Mouse (Mus musculus): ENCODE data around the gene Abcc5.

Abcc5 gene

DNA sequence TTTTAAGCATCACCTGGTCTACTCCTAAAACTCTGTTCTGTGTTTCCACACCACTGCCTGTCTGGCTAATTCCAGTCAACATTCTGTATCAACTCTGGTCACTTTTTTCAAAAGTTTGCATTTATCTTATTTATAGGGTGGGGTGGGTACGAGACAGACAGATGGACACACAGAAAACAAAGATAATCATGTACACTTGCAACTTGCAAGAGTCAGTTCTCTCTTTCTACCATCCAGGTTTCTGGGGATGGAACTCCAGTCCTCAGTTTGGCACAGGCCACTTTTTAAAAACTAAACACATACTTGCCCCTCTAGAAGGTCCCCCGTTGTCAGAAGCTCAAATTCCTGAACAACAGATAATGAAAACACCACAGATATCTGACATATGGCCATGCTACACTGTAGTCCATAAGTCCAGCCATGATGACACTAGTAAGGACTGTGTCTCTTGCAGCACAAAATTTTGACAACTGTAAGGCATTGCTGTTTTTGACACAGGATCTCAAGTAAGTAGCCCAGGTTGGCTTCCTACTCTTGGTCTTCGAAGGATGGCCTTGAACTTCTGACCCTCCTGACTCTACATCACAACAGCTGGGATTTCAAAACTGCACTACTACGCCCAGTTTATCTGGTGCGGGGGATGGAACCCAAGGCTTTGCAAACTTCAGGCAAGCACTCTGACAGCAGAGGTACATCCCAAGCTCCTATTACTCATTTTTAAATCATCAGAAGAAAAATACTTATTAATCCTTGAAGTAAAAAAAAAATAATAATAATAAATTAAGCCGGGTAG is 3.1 kb downstream of the Abcc5 start:
- WGBS = 83% methylated on average over 6 of the region's 6 CpGs

DNA sequence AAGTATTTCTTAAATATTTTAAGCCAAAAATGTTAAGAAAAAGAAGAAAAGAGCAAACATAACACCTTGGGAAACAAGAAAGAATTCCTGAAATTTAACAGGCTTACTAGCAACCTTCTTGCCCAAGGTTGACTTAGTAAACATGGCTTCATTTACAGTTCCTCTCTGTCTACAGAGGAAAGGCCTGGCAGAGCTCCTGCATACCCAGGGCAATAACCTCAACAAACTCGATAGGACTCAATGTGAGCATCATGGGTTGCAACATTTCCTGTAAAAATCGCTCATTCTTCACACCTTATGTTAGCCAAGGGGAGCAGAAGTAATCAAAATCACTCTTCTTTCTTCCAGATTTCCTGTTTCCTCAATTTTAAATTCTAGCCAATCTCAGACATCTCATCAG is 8.1 kb downstream of the Abcc5 start:
- 64% methylated on average over 2 of the region's 2 CpGs for WGBS

DNA sequence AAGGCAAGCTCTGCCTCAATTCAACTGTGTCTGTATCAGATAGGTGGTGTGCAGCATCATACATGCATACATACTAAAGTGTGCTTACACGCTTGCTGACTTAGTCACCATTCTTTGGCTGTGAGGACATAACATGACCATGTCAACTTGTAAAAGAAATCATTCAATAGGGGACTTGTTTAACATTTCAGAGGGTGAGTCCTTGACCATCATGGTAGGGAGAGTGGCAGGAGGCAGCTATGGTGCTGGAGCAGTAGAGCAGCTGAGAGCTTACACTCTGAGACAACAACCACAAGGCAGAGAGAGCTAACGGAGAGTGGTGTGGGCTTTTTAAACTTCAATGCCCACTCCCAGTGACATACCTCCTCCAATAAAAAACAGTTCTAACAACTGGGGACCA is 9.9 kb downstream of the Abcc5 start:
- 84% methylated on average over 2 of the region's 2 CpGs for WGBS

DNA sequence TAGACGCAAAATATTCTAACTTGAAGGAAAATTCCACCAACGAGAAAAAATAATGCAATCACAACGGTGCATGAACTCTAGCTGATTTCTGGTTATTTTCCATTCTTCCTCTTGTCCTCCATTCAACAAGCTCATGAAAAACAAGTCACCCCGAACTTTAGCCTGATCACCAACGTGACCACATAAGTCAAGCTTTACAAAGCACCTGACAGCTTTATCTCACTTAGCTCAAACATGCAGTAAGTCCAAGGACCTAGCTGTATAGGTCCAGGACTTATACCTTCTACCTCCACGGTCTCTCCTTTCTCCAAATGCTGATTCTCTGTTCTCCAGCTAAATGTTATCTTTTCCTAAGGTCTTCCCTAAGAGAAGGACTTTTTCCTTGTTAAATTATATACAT is 10.4 kb downstream of the Abcc5 start:
- WGBS = 83% methylated on average over 6 of the region's 6 CpGs

DNA sequence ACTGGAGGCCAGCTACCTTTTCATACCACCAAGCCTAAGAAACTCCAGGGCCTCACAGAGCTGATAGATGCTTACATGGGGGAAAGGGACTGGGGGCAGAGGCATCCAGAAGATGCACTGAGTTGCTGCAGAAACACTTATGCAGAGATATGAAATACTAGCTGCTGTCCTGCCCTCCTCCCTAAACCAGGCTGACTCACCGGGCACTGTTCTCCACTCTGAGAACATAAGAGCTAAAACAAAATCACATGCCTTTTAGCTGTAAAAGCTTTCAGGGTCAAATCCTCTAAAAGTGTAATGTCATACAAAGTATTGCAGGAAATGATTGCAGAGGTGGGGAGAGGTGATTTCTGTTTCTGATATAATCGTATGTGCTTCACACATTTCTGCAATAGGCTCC is 11.0 kb downstream of the Abcc5 start:
- WGBS = 48% methylated on average over 2 of the region's 2 CpGs

DNA sequence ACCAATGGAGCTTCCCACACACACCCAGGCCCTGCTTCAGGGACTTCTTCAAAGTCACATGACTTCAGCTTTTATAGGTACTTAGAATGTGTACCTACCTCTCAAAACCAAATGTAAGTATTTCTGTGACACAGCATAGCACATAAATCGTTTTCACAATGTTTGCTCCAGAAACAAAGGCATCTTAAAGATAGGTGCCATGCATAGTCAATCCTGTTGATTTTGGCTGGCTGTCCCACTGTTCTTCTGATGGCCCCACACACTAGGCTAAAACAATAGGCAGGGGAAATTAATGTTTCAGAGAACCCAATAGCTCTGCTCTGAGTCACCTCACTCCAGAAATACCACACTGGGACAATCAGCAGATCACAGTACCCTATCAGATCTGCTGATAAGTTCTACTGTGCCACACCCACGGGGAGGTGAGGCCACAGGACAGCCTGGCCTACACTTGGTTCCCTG is 12.3 kb downstream of the Abcc5 start:
- WGBS = 69% methylated on average over 2 of the region's 2 CpGs

DNA sequence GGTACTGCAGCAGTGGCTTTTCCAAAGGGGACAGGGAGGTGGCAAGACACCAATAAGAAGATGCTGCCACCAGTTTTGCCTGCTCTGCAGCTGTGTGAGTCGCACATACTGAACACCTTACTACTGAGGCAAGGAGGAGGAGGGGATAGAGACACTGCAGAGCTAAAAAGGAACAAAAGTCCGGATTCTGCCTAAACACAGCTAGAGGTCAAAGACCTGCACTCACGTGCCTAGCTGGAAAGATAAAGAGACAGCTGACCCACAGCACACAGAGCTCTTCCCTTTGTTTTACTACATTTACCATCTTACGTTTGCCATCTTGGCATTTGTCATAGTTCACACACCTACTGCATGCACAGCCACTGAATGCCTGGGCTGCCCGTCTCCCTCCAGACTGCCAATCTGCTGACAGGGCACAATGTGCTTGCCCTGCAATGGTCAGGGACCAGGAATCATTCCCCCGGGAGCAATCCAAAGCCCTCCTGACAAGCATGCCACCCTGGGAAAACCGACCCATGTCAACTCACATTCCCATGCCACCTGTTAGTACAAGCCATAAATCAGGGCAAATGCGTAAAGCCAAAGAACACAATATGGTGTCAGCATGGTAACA is 14.1 kb downstream of the Abcc5 start:
- WGBS = 71% methylated on average over 8 of the region's 8 CpGs

DNA sequence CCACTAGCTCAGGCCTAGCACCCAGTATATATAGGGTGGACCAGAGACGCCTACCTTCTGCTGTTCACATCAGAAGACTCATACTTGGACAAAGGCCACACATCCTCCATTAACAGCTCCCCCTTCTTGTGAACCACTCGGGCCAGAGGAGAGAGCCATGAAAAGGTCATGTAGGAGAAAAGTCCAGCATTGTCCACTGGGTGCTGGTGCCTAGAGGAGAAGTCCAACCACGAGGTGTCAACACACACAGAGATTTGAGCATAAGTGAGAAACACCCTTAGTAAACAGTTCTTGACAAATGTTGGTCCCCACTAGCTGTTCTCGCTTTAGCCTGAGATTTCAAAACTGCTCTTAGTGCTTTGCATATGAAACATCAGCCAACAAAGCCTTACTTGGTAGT is 20.9 kb downstream of the Abcc5 start:
- WGBS = 57% methylated on average over 4 of the region's 4 CpGs

DNA sequence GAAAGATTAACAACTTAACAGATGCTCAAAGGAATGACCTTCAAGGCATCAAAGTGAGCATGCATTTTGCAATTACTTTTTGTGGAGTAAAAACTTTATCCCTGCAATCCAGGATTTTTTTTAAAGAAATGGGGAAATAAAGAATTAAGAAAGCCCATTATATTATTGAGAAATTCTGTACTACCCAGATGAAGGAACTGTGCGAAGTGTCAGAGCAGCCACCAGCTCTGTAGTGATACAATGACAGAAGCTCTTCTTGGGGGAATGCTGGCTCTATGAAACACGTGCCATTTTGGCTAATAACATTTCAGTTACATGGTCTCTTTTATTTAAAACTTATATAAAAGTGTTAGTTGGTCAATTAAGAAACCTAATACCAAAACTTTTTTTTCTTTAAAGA is 22.9 kb downstream of the Abcc5 start:
- 84% methylated on average over 2 of the region's 2 CpGs for WGBS

DNA sequence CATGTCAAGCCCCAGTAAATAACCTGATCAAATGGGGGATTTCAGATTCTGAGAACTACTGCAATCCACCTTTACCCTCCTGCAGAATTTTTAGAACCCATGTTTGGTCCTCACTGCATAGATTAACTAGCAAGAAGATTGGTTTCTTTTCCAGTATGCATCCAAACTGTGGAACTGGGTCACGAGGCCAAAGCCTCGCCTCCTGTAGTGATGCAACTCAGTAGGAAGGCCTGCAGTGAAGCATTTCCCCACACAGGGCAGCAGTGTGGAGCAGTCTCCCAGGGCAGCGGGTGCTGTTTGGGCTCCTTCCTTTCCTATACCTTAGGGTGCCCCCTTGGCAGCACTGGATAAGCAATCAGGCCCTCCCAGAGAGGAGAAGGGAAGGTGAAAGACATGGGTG is 24.6 kb downstream of the Abcc5 start:
- 48% methylated on average over 3 of the region's 3 CpGs for WGBS

DNA sequence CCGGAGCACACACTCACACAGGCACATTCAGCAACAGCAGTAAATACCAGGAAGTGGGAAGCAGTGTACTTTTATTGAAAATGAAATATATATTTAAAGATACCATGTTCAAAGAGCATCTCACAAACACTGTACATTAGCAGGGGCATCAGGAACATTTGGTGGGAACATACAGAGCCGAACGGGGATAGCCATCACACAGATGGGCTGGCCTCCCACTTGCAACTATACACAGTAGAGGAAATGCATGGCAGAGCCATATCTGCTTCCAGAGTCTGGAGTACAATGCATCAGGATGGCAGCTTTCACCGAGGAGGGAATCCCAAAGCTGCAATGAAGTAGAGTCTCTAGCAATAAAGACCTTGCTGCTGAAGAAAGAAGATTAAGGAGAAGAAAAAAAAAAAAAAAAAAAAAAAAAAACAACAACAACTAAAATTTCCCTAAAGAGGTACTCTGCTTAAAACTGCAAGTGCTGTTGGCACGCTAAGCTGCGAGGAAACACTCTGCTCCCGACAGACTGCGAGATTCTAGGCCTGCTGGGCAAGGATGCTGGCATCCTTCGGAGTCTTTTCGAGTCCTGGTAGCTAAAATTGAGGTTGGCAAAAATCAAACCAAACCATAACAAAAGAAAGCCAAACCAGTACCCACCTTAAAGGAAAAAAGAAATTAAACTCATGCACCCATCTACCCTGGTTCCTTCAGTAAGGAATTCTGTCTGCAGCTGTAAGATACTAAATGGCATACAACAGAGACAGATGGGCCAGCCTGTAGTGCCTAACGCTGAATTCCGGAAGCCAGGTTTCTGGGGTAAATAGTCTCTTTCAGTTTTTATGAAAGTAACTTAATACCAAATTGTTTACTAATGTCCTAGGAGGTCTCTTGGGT is 25.2 kb downstream of the Abcc5 start:
- WGBS = 56% methylated on average over 12 of the region's 12 CpGs

DNA sequence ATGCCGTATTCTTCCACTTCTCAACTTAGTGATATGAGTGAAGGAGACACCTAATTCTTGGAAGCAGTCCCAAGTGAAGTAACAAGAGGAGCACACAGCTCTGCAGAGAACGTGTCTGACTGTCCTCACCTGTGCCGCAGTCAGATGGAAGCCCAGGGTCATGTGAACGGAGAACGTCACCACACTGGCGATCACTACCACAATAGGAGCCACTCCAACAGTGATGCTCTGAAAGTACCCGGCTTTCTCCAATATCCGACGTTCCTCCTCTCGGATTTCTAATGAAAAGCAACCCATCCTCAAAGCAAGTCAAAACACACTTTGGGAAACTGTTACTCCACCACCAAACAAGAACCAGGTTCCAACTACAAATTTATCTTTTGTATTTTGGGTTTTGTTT is 29.3 kb downstream of the Abcc5 start:
- WGBS = 91% methylated on average over 10 of the region's 10 CpGs

DNA sequence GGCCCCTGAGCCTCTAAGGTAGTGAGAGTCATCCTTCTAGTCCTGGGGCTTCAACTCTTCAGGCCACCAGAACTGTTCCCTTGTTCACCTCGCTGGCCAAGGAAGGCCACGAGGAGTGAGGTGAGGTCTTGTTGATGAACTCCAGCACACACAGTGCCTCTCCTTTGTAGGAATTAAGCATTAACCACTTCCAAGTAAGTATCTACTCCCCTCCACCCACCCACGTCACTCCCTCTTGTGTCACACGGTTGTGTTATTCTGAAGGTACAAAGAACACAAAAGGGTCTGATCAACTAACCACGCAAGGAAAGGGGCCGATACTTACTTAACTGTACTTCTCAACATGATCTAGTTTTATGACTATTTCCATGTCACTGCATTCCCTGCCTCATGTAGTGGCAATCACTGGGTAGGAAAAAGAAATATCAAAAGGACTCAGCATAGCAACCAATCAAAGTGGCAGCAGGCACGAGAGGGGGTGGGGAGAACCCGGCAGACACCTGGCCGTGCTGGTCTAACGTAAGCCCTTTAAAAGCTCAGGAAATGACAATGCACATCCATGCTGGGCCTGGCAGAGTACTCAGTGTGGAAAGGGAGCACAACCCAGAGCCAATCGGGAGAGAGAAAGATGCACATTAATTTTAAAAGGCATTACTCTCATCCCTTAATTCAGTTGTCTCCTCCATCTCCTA is 30.8 kb downstream of the Abcc5 start:
- WGBS = 83% methylated on average over 11 of the region's 11 CpGs

DNA sequence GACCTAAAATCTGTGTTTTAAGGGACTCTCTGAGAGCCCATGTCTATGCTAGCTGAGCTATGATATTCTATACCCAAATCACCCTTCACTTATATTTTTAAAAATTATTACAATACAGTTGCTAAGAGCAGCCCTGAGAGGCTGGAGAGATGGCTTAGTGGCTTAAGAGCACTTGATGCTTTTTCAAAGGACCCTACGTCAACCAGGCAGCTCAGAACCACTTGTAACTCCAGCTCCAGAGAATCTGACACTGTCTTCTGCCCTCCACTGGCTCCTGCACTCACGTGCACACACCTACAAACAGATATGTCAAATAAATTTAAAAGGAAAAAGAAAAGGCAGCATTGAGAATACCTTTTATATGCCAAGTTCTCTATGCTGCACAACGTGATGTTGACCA is 34.4 kb downstream of the Abcc5 start:
- WGBS = 82% methylated on average over 3 of the region's 3 CpGs

DNA sequence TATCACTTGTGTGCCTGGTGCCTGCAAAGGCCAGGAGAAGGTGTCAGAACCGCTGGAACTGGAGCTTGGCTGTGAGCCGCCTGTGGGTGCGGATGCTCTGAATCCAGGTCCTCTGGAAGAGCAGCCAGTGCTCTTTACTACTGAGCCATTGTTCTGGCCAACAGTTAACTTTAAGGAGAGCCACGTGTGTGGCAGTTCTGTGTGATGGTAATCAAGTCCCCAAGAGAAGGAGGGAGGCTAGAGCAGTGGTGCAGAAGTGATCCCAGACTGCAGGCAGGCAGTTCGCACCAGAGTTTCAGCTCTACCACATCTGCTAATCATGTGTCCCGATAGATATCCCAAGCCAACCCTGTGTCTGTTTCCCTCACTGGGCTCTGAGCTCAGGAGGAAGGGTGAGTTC is 36.0 kb downstream of the Abcc5 start:
- 76% methylated on average over 6 of the region's 6 CpGs for WGBS

DNA sequence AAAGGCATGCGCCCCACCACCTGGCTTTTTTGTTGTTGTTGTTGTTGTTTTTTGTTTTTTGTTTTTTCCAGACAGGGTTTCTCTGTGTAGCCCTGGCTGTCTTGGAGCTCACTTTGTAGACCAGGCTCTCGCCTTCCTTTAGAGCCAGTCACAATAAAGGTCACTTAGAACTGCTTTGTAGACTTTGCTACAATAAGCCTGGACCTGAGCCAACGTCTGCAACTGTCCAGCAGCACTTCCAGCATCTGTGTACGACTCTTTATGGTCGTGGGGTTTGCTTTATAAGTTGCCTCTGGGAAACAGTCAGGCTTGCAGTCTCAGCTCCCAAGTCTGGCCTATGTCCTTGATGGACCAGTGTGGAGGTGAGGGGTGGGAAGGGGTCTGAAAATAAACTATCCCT is 45.2 kb downstream of the Abcc5 start:
- WGBS = 54% methylated on average over 5 of the region's 5 CpGs

DNA sequence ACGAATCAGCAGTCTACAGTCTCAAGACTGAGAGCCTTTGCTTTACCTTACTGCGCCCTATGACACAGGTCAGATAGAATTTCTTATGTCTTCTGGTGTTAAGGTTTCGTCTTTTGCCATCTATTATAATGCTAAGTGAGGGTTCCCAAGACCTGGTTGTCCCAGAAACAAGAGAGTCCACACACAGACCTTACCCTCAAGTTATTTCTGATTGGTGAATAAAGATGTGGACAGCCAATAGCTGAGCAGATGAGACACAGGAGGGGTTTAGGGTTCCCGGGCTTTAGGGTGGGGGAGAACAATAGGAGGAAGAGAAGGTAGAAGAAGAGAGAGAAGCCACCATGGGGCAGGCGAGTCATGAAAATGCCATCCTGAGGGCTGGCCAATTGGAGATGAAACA is 50.9 kb downstream of the Abcc5 start:
- 89% methylated on average over 5 of the region's 5 CpGs for WGBS

DNA sequence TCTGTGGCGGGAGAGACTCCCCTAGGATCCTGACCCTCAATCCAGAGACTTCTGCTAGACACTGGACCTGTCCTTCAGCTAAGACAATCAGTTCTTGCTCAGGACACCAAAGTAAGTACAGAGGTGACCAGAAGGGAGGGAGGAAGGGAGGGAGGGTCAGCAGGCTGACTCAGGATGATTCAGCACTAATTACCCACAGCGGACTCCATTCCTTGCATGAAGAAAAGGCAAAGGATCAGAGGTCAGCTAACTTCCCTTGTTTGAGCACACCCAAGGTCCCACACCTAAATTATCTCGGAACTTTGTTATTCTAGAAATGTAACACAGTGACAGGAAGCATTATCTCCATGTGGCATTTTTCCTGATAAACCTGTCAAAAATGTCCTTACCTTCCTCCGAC is 54.5 kb downstream of the Abcc5 start:
- WGBS = 83% methylated on average over 4 of the region's 4 CpGs

DNA sequence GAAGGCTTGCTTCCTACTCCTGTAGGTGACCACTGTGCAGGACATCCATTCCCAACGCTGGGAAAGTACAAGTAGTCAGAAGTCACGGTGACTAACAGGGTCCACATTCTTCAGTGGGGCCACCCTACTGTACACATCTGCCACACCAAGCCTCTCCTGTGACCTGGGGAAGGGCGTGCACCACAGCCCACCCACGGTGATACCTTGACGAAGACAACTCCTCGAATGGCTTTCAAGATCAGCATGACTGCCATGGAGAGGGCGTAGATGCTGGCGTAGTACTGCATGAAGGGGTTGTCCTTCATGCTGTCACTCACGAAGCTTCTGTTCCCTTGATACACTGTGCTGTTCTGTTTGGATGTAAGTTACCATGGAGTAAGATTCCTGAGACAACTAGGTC is 58.0 kb downstream of the Abcc5 start:
- WGBS = 93% methylated on average over 9 of the region's 9 CpGs

DNA sequence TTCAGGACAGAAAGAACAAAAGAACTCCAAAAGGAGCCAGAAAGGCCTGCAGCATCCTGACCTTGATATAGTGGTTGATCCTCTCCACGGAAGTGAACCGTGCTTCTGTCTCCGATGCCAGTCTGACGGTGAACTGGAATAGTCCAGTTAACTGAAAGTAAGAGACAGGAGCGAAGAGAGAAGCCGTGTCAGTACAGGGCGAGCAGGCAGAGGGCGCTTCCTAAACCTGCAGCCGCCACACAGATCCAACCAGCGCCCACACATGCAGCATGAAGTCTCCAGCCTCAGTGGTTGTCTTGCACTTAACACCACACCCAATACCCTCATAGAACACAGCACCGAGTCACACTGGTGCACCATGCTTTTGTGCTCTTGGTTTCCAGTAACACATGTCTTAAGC is 64.1 kb downstream of the Abcc5 start:
- WGBS = 86% methylated on average over 11 of the region's 11 CpGs

DNA sequence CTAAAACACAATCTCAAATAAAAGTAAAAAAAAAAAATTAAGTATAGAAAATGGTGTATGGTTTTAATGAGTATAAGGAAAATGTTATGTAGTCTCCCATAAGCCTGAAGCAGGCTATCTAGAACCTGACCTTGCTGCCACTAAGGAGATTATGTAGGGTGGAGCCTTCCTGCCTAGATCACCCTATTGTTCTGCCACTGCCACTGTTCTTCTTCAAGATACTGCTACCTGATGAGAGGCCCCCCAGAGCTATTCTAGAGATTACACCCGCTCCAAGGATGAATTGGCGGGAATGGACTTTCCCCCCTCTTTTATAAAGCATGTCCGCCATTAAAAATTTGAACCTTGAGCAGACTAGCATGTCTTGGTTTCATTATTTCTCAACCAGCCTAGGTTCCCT is 64.7 kb downstream of the Abcc5 start:
- WGBS = 90% methylated on average over 3 of the region's 3 CpGs

All from cerebral cortex, adult 2 months (tissue).